Mouse (Mus musculus) midbrain, embryonic 11.5 days (tissue): ENCODE results near the gene Mtg1. TPM values are rescaled to one million over a fixed set of nuclear protein-coding genes. Genes with fewer than 3 reads are reported as not detected.
A peak's percentile ranks its signal among the peaks of the same experiment; 100 is the strongest.

Experiments used
- ATAC-seq: fragments of 200-750 bp; cut with Nextera tagmentation; 2 replicates; pipeline ENCODE4 v1.8.0; 2017; ENCODE audit warnings: moderate TSS enrichment, moderate library complexity; ENCODE audit not compliant: low FRiP score
- DNase-seq: peaks from one replicate; pipeline ENCODE4 v3.0.0; 2015; ENCODE audit warnings: low spot score; ENCODE audit errors: missing footprints
- H3K27ac ChIP-seq: fragments of 300-500 bp; sonication (generic); 2 replicates; pipeline ENCODE4 v1.5.1; 2014; ENCODE audit warnings: low read depth, low read length
- H3K27me3 ChIP-seq: fragments of 300-500 bp; sonication (generic); 2 replicates; pipeline ENCODE4 v1.6.1; 2014; ENCODE audit warnings: mild to moderate bottlenecking, low read length, moderate library complexity, mixed read lengths; ENCODE audit not compliant: control insufficient read depth, insufficient read depth
- H3K36me3 ChIP-seq: fragments of 300-500 bp; sonication (generic); 2 replicates; pipeline ENCODE4 v1.6.1; 2014; ENCODE audit warnings: mild to moderate bottlenecking, low read length, moderate library complexity, mixed read lengths; ENCODE audit not compliant: control insufficient read depth, insufficient read depth
- H3K4me1 ChIP-seq: fragments of 300-500 bp; sonication (generic); 2 replicates; pipeline ENCODE4 v1.6.1; 2014; ENCODE audit warnings: low read length; ENCODE audit not compliant: control insufficient read depth, insufficient read depth
- H3K4me2 ChIP-seq: fragments of 300-500 bp; sonication (generic); 2 replicates; pipeline ENCODE4 v1.6.1; 2014; ENCODE audit warnings: mild to moderate bottlenecking, moderate library complexity
- H3K4me3 ChIP-seq: fragments of 300-500 bp; sonication (generic); 2 replicates; pipeline ENCODE4 v1.5.1; 2014; ENCODE audit warnings: low read depth, low read length
- H3K9ac ChIP-seq: fragments of 300-500 bp; sonication (generic); 2 replicates; pipeline ENCODE4 v1.6.1; 2014; ENCODE audit warnings: low read length
- H3K9me3 ChIP-seq: fragments of 300-500 bp; sonication (generic); 2 replicates; pipeline ENCODE4 v1.6.1; 2016; ENCODE audit warnings: low read length; ENCODE audit not compliant: control insufficient read depth
- WGBS: fragments of 180-500 bp; shearing (Covaris S2); extraction: QIAGEN DNeasy Blood & Tissue Kit; methylation state at CpG from one replicate; pipeline ENCODE4 v1.1.7; 2014; 5-methylcytosine and 5-hydroxymethylcytosine counted together
- polyA plus RNA-seq: library from polyadenylated mRNA; unstranded; fragments of >200 nt; fragmentation: Nextera tagmentation; extraction: Ambion mirVana; gene quantifications from 2 replicates; pipeline ENCODE4 v1.2.1, GENCODE M21; 2014

The Mtg1 gene
- polyA plus RNA-seq, 1 experiment from 2014 or later = 31.2 TPM

- Histone ChIP-seq H3K4me3 (no peak overlapping the region), H3K36me3 (no peaks in the 10 kb centered on the region), H3K4me2 (no peak overlapping the region), H3K27ac (no peak overlapping the region), H3K27me3 (no peaks in the 10 kb centered on the region), H3K9me3 (no peaks in the 10 kb centered on the region), H3K9ac (no peak overlapping the region), H3K4me1 (no peaks in the 10 kb centered on the region)
- DNase-seq (no peak), ATAC-seq (no peak)
- WGBS = 85% methylated on average over 1 of the region's 1 CpGs
Observed at GRCm38 (mm10) chr7:140190435-140190834, 53.1 kb downstream of the Mtg1 start.

- H3K27ac ChIP-seq = no peak overlapping the region
- no peaks in the 10 kb centered on the region for H3K27me3 ChIP-seq
- no peaks in the 10 kb centered on the region for H3K9me3 ChIP-seq
- peak; percentile 53 for DNase-seq
- WGBS = 55% methylated on average over 2 of the region's 2 CpGs
- no peak overlapping the region for H3K4me3 ChIP-seq
- H3K4me2 ChIP-seq = no peak overlapping the region
- no peak for ATAC-seq
- no peak overlapping the region for H3K9ac ChIP-seq
- no peaks in the 10 kb centered on the region for H3K4me1 ChIP-seq
- no peaks in the 10 kb centered on the region for H3K36me3 ChIP-seq
Observed at GRCm38 (mm10) chr7:140192445-140192844, 55.1 kb downstream of the Mtg1 start.

- H3K4me2 ChIP-seq = no peak overlapping the region
- no peaks in the 10 kb centered on the region for H3K27me3 ChIP-seq
- no peaks in the 10 kb centered on the region for H3K4me1 ChIP-seq
- ATAC-seq (no peak), DNase-seq (no peak)
- no peaks in the 10 kb centered on the region for H3K9me3 ChIP-seq
- H3K4me3 ChIP-seq = no peak overlapping the region
- H3K9ac ChIP-seq = no peak overlapping the region
- WGBS = 86% methylated on average over 2 of the region's 2 CpGs
- no peaks in the 10 kb centered on the region for H3K36me3 ChIP-seq
- no peak overlapping the region for H3K27ac ChIP-seq
Observed at GRCm38 (mm10) chr7:140192851-140193250, 55.5 kb downstream of the Mtg1 start.

- Histone ChIP-seq H3K4me3 (no peak overlapping the region), H3K4me2 (no peak overlapping the region), H3K9ac (no peak overlapping the region), H3K36me3 (no peaks in the 10 kb centered on the region), H3K27me3 (no peaks in the 10 kb centered on the region), H3K9me3 (no peaks in the 10 kb centered on the region), H3K4me1 (no peaks in the 10 kb centered on the region), H3K27ac (no peak overlapping the region)
- WGBS = 90% methylated on average over 4 of the region's 4 CpGs
- ATAC-seq (no peak), DNase-seq (no peak)
Observed at GRCm38 (mm10) chr7:140194031-140194430, 56.7 kb downstream of the Mtg1 start.

GRCm38 (mm10) chr7:140196002-140196401 is 58.6 kb downstream of the Mtg1 start:
- Histone ChIP-seq H3K9ac (no peak overlapping the region), H3K9me3 (no peaks in the 10 kb centered on the region), H3K27ac (no peak overlapping the region), H3K4me2 (no peak overlapping the region), H3K4me3 (no peak overlapping the region), H3K36me3 (no peaks in the 10 kb centered on the region), H3K4me1 (no peaks in the 10 kb centered on the region), H3K27me3 (no peaks in the 10 kb centered on the region)
- 84% methylated on average over 8 of the region's 8 CpGs for WGBS
- DNase-seq (peak; percentile 59), ATAC-seq (no peak)

Other genes starting within 250 kb of the Mtg1 start
- gene Kndc1, start 242.9 kb upstream of the Mtg1 start, polyA plus RNA-seq = 0.55 and 0.79 TPM in 2 replicates
- gene Utf1, start 193.8 kb upstream of the Mtg1 start, polyA plus RNA-seq = not detected in 2 replicates
- gene 6430531B16Rik, start 158.8 kb upstream of the Mtg1 start, polyA plus RNA-seq = 0.34 and 1.2 TPM in 2 replicates
- gene Adam8, start 145.0 kb upstream of the Mtg1 start, polyA plus RNA-seq = 1.8 TPM in 2 replicates
- gene Zfp511, start 101.2 kb upstream of the Mtg1 start, polyA plus RNA-seq = 36.3 and 43.1 TPM in 2 replicates
- 58.9 and 62.6 TPM in 2 replicates for gene Tubgcp2, start 100.9 kb upstream of the Mtg1 start, polyA plus RNA-seq
- gene Msx3, start 88.5 kb upstream of the Mtg1 start, polyA plus RNA-seq = 6.1 and 8.0 TPM in 2 replicates
- gene Caly, start 55.0 kb upstream of the Mtg1 start, polyA plus RNA-seq = 7.6 and 8.8 TPM in 2 replicates
- gene Prap1, start 44.2 kb upstream of the Mtg1 start, polyA plus RNA-seq = not detected in 2 replicates
- 13.5 and 13.8 TPM in 2 replicates for gene Fuom, start 35.1 kb upstream of the Mtg1 start, polyA plus RNA-seq
- 12.1 and 14.7 TPM in 2 replicates for gene Paox, start 21.8 kb upstream of the Mtg1 start, polyA plus RNA-seq
- 163 and 178 TPM in 2 replicates for gene Echs1, start 21.1 kb upstream of the Mtg1 start, polyA plus RNA-seq
- 0.59 and 0.89 TPM in 2 replicates for gene Sprn, start 17.3 kb downstream of the Mtg1 start, polyA plus RNA-seq
- gene Olfr522, start 27.2 kb downstream of the Mtg1 start, polyA plus RNA-seq = not detected in 2 replicates
- gene Olfr523, start 35.7 kb downstream of the Mtg1 start, polyA plus RNA-seq = not detected in 2 replicates
- not detected in 2 replicates for gene Olfr524, start 68.4 kb downstream of the Mtg1 start, polyA plus RNA-seq
- gene Cd163l1, start 80.7 kb downstream of the Mtg1 start, polyA plus RNA-seq = not detected in 2 replicates
- not detected in 2 replicates for gene 5830411N06Rik, start 109.7 kb downstream of the Mtg1 start, polyA plus RNA-seq
- gene Olfr525, start 183.3 kb downstream of the Mtg1 start, polyA plus RNA-seq = not detected in 2 replicates
- not detected in 2 replicates for gene Olfr527, start 196.5 kb downstream of the Mtg1 start, polyA plus RNA-seq
- not detected in 2 replicates for gene Olfr60, start 224.1 kb downstream of the Mtg1 start, polyA plus RNA-seq
- gene Olfr530, start 238.8 kb downstream of the Mtg1 start, polyA plus RNA-seq = not detected in 2 replicates